Mouse (Mus musculus) myocyte (in vitro differentiated cells): ENCODE measurements at regions not wholly inside any gene's neighbourhood (a gene's known extent, or its start where the extent isn't known, plus 50 kb on each side); places are given as distances from the start of the nearest gene placed in this dataset.

Experiments
- E2F4 ChIP-seq: IDR thresholded peaks from one replicate; pipeline ENCODE4 v1.6.1; 2011; ENCODE audit warnings: mild to moderate bottlenecking, control low read depth, moderate library complexity; ENCODE audit not compliant: insufficient read depth
- USF1 ChIP-seq: IDR thresholded peaks from one replicate; pipeline ENCODE4 v1.6.1; 2011; ENCODE audit warnings: low read depth, mild to moderate bottlenecking, control low read depth, moderate library complexity

DNA sequence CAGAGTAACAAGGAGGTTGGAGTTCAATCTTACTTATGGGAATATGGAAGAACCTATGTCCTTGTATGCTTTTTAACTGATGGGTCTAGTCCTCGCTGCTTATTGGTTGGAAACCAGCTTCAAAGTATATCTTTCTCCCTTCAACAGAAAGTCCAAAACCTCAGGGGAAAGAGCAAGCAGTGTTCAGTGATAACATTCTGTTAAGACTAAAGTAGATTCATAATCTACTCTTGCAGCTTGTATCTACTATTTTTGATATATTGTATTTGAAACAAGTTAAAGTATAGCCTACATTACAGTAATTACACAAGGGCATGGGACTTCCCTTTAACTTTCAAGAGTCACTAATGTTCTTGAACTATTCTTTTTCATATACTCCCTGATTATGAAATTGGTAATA, 522.0 kb upstream of the Pabpc4l start:
- TF ChIP-seq E2F4 (no peak), USF1 (no peak)
